ENCODE assay signal across 8 mouse cellular contexts in the genomic region with DNA sequence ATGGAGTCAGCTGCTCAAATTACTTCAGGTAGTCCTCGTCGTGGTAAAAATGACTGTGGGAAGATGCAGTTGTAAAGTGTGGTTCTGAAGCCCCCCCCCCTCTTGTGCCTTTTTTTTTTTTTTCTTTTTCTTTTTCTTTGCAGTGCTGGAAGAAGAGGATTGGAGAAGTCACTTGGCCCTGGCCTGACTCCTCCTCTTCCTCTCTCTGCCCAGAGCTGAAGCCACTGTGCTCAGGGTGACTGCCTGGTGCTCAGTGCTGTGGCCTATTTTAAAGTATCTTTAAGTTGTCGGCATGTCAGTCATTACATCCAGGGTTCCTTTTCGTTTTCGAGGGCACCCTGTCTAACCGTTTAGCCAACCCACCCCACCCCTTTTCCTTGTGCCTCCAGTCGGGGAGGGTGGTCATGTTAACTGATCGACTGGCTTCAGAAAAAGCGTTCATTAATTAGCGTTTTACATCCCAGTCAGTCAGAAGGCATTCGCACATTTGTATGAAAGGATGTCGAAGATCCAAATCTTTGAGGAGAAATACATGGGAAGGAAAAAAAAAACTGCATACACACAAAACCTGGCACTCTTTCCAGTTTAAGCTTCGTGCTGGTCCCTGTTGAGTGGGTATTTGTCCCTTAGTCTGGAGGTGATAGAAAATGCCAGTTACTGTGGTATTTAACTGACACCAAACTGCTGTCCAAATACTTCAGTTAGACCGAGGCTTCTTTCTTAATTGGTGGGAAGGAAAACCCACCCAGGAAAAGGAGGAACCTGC.
DNase-seq lines count a peak whose midpoint lies in the region; ATAC-seq and TF ChIP-seq lines count a peak whose summit lies in the region.

No protein-coding gene starts in this region.

- peak overlapping the region; percentile 69 for H3K4me3 ChIP-seq in G1E (ENCODE audit: low read depth, low read length)
- H3K4me3 ChIP-seq in forebrain, embryonic 16.5 days (replicated peaks; ENCODE audit: low read length) = peak overlapping the region; percentile 8; the same call in 1 of the 2 replicates
- peak overlapping the region; percentile 64 for H3K4me3 ChIP-seq in liver, embryonic 12.5 days

- no peak for TF ChIP-seq CTCF in G1E (IDR thresholded peaks at IDR 0.05; ENCODE audit: low read depth, low read length)

- H3K9me3 ChIP-seq in G1E (replicated peaks) = no peaks in the 10 kb centered on the region
- no peaks in the 10 kb centered on the region for H3K9me3 ChIP-seq in forebrain, embryonic 16.5 days (ENCODE audit: control insufficient read depth, low read length)
- H3K9me3 ChIP-seq in liver, embryonic 12.5 days (replicated peaks) = no peaks in the 10 kb centered on the region

- no peaks in the 10 kb centered on the region for H3K27me3 ChIP-seq in G1E (ENCODE audit: insufficient read depth, low read length)
- H3K27me3 ChIP-seq in forebrain, embryonic 16.5 days (replicated peaks; ENCODE audit: control insufficient read depth, insufficient read depth, low read length) = no peaks in the 10 kb centered on the region
- H3K27me3 ChIP-seq in liver, embryonic 12.5 days (replicated peaks) = no peaks in the 10 kb centered on the region
- no peaks in the 10 kb centered on the region for H3K27me3 ChIP-seq in splenic B cell, adult 2 months (ENCODE audit: control insufficient read depth, insufficient read depth, low read length, poor library complexity, severe bottlenecking)

- H3K36me3 ChIP-seq in G1E (replicated peaks) = peaks cover 28% of the 10 kb centered on the region
- H3K36me3 ChIP-seq in forebrain, embryonic 16.5 days (ENCODE audit: control insufficient read depth, insufficient read depth) = no peaks in the 10 kb centered on the region
- no peaks in the 10 kb centered on the region for H3K36me3 ChIP-seq in liver, embryonic 12.5 days
- no peaks in the 10 kb centered on the region for H3K36me3 ChIP-seq in splenic B cell, adult 2 months (ENCODE audit: control insufficient read depth, insufficient read depth, low read length, poor library complexity, severe bottlenecking)

- H3K27ac ChIP-seq in forebrain, embryonic 16.5 days (ENCODE audit: low read length) = no peak overlapping the region
- peak overlapping the region; percentile 96 for H3K27ac ChIP-seq in liver, embryonic 12.5 days

- DNase-seq in CD4-positive, CD25-positive, alpha-beta regulatory T cell, adult 2 months (ENCODE audit: low read depth, low spot score) = peak; percentile 23
- DNase-seq in G1E (ENCODE audit: low spot score) = no peak
- peak; percentile 58 for DNase-seq in splenic B cell, adult 2 months (ENCODE audit: low read depth, low spot score)
- no peak for DNase-seq in adrenal gland, adult 18-20 months (ENCODE audit: low spot score in 2 of 2)

- H3K9ac ChIP-seq in forebrain, embryonic 16.5 days (replicated peaks; ENCODE audit: low read depth, low read length) = no peak overlapping the region
- H3K9ac ChIP-seq in liver, embryonic 12.5 days = peak overlapping the region; percentile 82

- peak overlapping the region; percentile 29 for H3K4me2 ChIP-seq in forebrain, embryonic 16.5 days (ENCODE audit: low read length)
- peak overlapping the region; percentile 95 for H3K4me2 ChIP-seq in liver, embryonic 12.5 days

- ATAC-seq in CD4-positive, CD25-positive, alpha-beta regulatory T cell, adult 4 months = no peak
- ATAC-seq in G1E (ENCODE audit: extremely low read depth, insufficient number of reproducible peaks, low FRiP score, poor library complexity, severe bottlenecking) = 0 out of 2 replicates have a peak, but pooled peaks have one; percentile 38
- no peak for ATAC-seq in forebrain, embryonic 16.5 days
- ATAC-seq in liver, embryonic 12.5 days = no peak
- ATAC-seq in cerebellum, adult (ENCODE audit: insufficient number of reproducible peaks, low FRiP score, low TSS enrichment) = no peak

- 5% methylated on average over 14 of the region's 14 CpGs for WGBS in forebrain, embryonic 16.5 days
- WGBS in liver, embryonic 12.5 days (ENCODE audit: insufficient replicate concordance) = 9% methylated on average over 14 of the region's 14 CpGs

- peaks cover 81% of the 10 kb centered on the region for H3K4me1 ChIP-seq in G1E (ENCODE audit: insufficient read depth, low read depth, low read length)
- peaks cover 16% of the 10 kb centered on the region for H3K4me1 ChIP-seq in forebrain, embryonic 16.5 days (replicated peaks; ENCODE audit: control insufficient read depth, insufficient read depth, low read length)
- H3K4me1 ChIP-seq in liver, embryonic 12.5 days = peaks cover 91% of the 10 kb centered on the region

Comparison
In these comparisons a context has a peak if more than half of its experiments do, and no peak if none do; other contexts are left out.
1. DNase-seq: peak in CD4-positive, CD25-positive, alpha-beta regulatory T cell, adult 2 months (single experiment) and splenic B cell, adult 2 months (single experiment); none in G1E (single experiment) and adrenal gland, adult 18-20 months (0 of 2).
2. H3K4me3 ChIP-seq: peak in every context shown above with its lines; median percentile 69 in G1E; 64 in liver, embryonic 12.5 days; 8 in forebrain, embryonic 16.5 days.